Mouse (Mus musculus) liver, embryonic 14.5 days (tissue): ENCODE data around the gene Gm28036. TPM values are rescaled to one million over a fixed set of nuclear protein-coding genes. Genes with fewer than 3 reads are reported as not detected.

Experiments
- ATAC-seq: fragments of 200-750 bp; cut with Nextera tagmentation; 2 replicates; pipeline ENCODE4 v1.8.0; 2017; ENCODE audit warnings: moderate number of reproducible peaks, mild to moderate bottlenecking, moderate library complexity; ENCODE audit not compliant: insufficient read depth
- DNase-seq, 3 experiments: peaks; one replicate each; pipeline ENCODE4 v3.0.0-alpha.2; 2012 to 2013; ENCODE audit warnings: low read depth in 3 of 3, low spot score in 3 of 3
- H3K27ac ChIP-seq: fragments of 300-500 bp; sonication (generic); 2 replicates; pipeline ENCODE4 v1.5.1; 2014; ENCODE audit warnings: moderate library complexity, mild to moderate bottlenecking, control low read depth, inconsistent platforms
- H3K27me3 ChIP-seq: fragments of 300-500 bp; sonication (generic); 2 replicates; pipeline ENCODE4 v1.6.1; 2014; ENCODE audit warnings: mild to moderate bottlenecking, low read length, moderate library complexity; ENCODE audit not compliant: control insufficient read depth, insufficient read depth
- H3K36me3 ChIP-seq: fragments of 300-500 bp; sonication (generic); replicated peaks from 2 replicates; pipeline ENCODE4 v1.6.1; 2014; ENCODE audit warnings: low read depth; ENCODE audit not compliant: control insufficient read depth, insufficient read depth
- H3K4me1 ChIP-seq, 2 experiments: fragments of 200-500 bp in 1 of 2; fragments of 300-500 bp in 1 of 2; sonication (generic) in 1 of 2; replicated peaks; 2 replicates each; pipeline ENCODE4 v1.6.1; 2012 to 2014; ENCODE audit warnings: antibody characterized with exemption in 1 of 2, inconsistent platforms in 1 of 2, low read length in 1 of 2; ENCODE audit not compliant: control insufficient read depth in 2 of 2, insufficient read depth in 2 of 2
- H3K4me2 ChIP-seq: fragments of 300-500 bp; sonication (generic); 2 replicates; pipeline ENCODE4 v1.6.1; 2014; ENCODE audit warnings: low read depth, mild to moderate bottlenecking, control low read depth, moderate library complexity
- H3K4me3 ChIP-seq, 2 experiments: fragments of 200-500 bp in 1 of 2; fragments of 300-500 bp in 1 of 2; sonication (generic) in 1 of 2; 2 replicates each; pipeline ENCODE4 v1.5.1; 2012 to 2014; ENCODE audit warnings: low read depth in 2 of 2, low read length in 2 of 2, mild to moderate bottlenecking in 2 of 2, control low read depth in 1 of 2, inconsistent platforms in 1 of 2, moderate library complexity in 1 of 2; ENCODE audit not compliant: insufficient read depth in 1 of 2
- H3K9ac ChIP-seq: fragments of 300-500 bp; sonication (generic); replicated peaks from 2 replicates; pipeline ENCODE4 v1.6.1; 2014; ENCODE audit warnings: mild to moderate bottlenecking, control low read depth, moderate library complexity
- H3K9me3 ChIP-seq: fragments of 300-500 bp; sonication (generic); 2 replicates; pipeline ENCODE4 v1.6.1; 2016; ENCODE audit warnings: low read length, mixed read lengths; ENCODE audit not compliant: control insufficient read depth
- CTCF ChIP-seq: IDR thresholded peaks from 2 replicates; pipeline ENCODE4 v1.5.1; 2016; ENCODE audit warnings: antibody characterized with exemption, low read depth, control low read depth
- EP300 ChIP-seq: IDR thresholded peaks from 2 replicates; pipeline ENCODE4 v1.6.1; 2016; ENCODE audit warnings: antibody characterized with exemption, low read depth
- polyA plus RNA-seq, 2 experiments: library from polyadenylated mRNA; depleted of rRNA in 1 of 2; stranded (reverse) in 1 of 2; unstranded in 1 of 2; fragments of >200 nt; fragmentation: Nextera tagmentation in 1 of 2; extraction: Ambion mirVana in 1 of 2; gene quantifications; 2 replicates each; pipeline versions ENCODE4 v1.2.1 to v1.2.3; 2012 to 2014

Gm28036 gene
- polyA plus RNA-seq, 2 experiments = 1.9 to 5.5 TPM

DNA sequence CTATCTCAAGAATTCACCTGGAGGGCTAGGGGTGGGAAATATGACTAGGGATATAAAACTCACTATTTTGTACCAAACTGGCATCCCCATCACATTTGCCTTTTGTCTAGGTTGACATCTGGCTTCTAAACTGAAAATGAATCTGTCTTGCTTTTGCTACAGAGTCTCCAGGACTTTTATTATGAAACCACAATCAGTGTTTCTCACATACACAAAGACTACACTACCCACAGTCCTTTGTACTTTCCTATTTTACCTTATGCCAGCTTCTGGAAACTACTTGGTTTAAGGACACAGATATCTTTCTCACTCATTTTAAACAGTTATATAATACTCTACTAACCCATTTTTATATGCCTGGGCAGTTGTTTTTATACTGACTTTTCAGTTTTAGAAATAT lies 101.4 kb downstream of the Gm28036 start:
- TF ChIP-seq EP300 (no peak), CTCF (no peak)
- H3K9me3 ChIP-seq = no peaks in the 10 kb centered on the region
- ATAC-seq = no peak

More for the DNA sequence above, 101.4 kb downstream of the Gm28036 start:
- no peaks in the 10 kb centered on the region for H3K27me3 ChIP-seq
- no peaks in the 10 kb centered on the region for H3K36me3 ChIP-seq
- H3K4me3 ChIP-seq = no peak overlapping the region
- no peak overlapping the region for H3K9ac ChIP-seq
- no peak overlapping the region for H3K4me2 ChIP-seq
- peaks cover 21 to 30% of the 10 kb centered on the region in 2 experiments for H3K4me1 ChIP-seq
- no peak overlapping the region for H3K27ac ChIP-seq
- DNase-seq = no peak

Other genes starting within 250 kb of the Gm28036 start
- 10.5 and 17.4 TPM in 2 replicates for gene Uqcc1, start 196.8 kb downstream of the Gm28036 start, polyA plus RNA-seq (2012; rRNA removed)
- 25.6 and 31.6 TPM in 2 replicates for gene Uqcc1, start 196.8 kb downstream of the Gm28036 start, polyA plus RNA-seq (2014; fragmentation: Nextera tagmentation; extraction: Ambion mirVana)
- not detected in 2 replicates for gene Gm15557, start 186.4 kb downstream of the Gm28036 start, polyA plus RNA-seq (2012; rRNA removed)
- not detected in 2 replicates for gene Gm15557, start 186.4 kb downstream of the Gm28036 start, polyA plus RNA-seq (2014; fragmentation: Nextera tagmentation; extraction: Ambion mirVana)
- gene Gdf5, start 181.7 kb downstream of the Gm28036 start, polyA plus RNA-seq (2012; rRNA removed) = 0.02 and 0.09 TPM in 2 replicates
- not detected in 2 replicates for gene Gdf5, start 181.7 kb downstream of the Gm28036 start, polyA plus RNA-seq (2014; fragmentation: Nextera tagmentation; extraction: Ambion mirVana)
- gene Cep250, start 170.6 kb downstream of the Gm28036 start, polyA plus RNA-seq (2012; rRNA removed) = 6.0 and 9.8 TPM in 2 replicates
- 7.4 and 9.3 TPM in 2 replicates for gene Cep250, start 170.6 kb downstream of the Gm28036 start, polyA plus RNA-seq (2014; fragmentation: Nextera tagmentation; extraction: Ambion mirVana)
- 1.6 and 2.1 TPM in 2 replicates for gene 6430550D23Rik, start 119.1 kb downstream of the Gm28036 start, polyA plus RNA-seq (2012; rRNA removed)
- gene 6430550D23Rik, start 119.1 kb downstream of the Gm28036 start, polyA plus RNA-seq (2014; fragmentation: Nextera tagmentation; extraction: Ambion mirVana) = 0.41 and 1.9 TPM in 2 replicates
- 72.8 and 90.2 TPM in 2 replicates for gene Ergic3, start 119.0 kb downstream of the Gm28036 start, polyA plus RNA-seq (2012; rRNA removed)
- gene Ergic3, start 119.0 kb downstream of the Gm28036 start, polyA plus RNA-seq (2014; fragmentation: Nextera tagmentation; extraction: Ambion mirVana) = 95.7 and 98.0 TPM in 2 replicates
- 0.02 TPM in 1 of 2 replicates, not detected in the other for gene Fer1l4, start 74.1 kb downstream of the Gm28036 start, polyA plus RNA-seq (2012; rRNA removed)
- not detected in 2 replicates for gene Fer1l4, start 74.1 kb downstream of the Gm28036 start, polyA plus RNA-seq (2014; fragmentation: Nextera tagmentation; extraction: Ambion mirVana)
- 0.69 and 1.1 TPM in 2 replicates for gene Spag4, start 61.9 kb downstream of the Gm28036 start, polyA plus RNA-seq (2012; rRNA removed)
- 0.49 and 1.2 TPM in 2 replicates for gene Spag4, start 61.9 kb downstream of the Gm28036 start, polyA plus RNA-seq (2014; fragmentation: Nextera tagmentation; extraction: Ambion mirVana)
- gene Cpne1, start 15.1 kb downstream of the Gm28036 start, polyA plus RNA-seq (2012; rRNA removed) = 17.9 and 21.2 TPM in 2 replicates
- 11.5 and 14.0 TPM in 2 replicates for gene Cpne1, start 15.1 kb downstream of the Gm28036 start, polyA plus RNA-seq (2014; fragmentation: Nextera tagmentation; extraction: Ambion mirVana)
- gene Rbm12, start 15.1 kb downstream of the Gm28036 start, polyA plus RNA-seq (2012; rRNA removed) = 1.7 and 5.0 TPM in 2 replicates
- gene Rbm12, start 15.1 kb downstream of the Gm28036 start, polyA plus RNA-seq (2014; fragmentation: Nextera tagmentation; extraction: Ambion mirVana) = 9.6 and 9.8 TPM in 2 replicates
- gene Romo1, start 16.9 kb upstream of the Gm28036 start, polyA plus RNA-seq (2012; rRNA removed) = 123 and 181 TPM in 2 replicates
- 248 and 249 TPM in 2 replicates for gene Romo1, start 16.9 kb upstream of the Gm28036 start, polyA plus RNA-seq (2014; fragmentation: Nextera tagmentation; extraction: Ambion mirVana)
- gene Nfs1, start 17.1 kb upstream of the Gm28036 start, polyA plus RNA-seq (2012; rRNA removed) = 37.3 and 40.9 TPM in 2 replicates
- gene Nfs1, start 17.1 kb upstream of the Gm28036 start, polyA plus RNA-seq (2014; fragmentation: Nextera tagmentation; extraction: Ambion mirVana) = 55.3 and 62.5 TPM in 2 replicates
- gene Rbm39, start 53.1 kb upstream of the Gm28036 start, polyA plus RNA-seq (2012; rRNA removed) = 46.5 and 69.5 TPM in 2 replicates
- 207 and 223 TPM in 2 replicates for gene Rbm39, start 53.1 kb upstream of the Gm28036 start, polyA plus RNA-seq (2014; fragmentation: Nextera tagmentation; extraction: Ambion mirVana)
- gene Phf20, start 69.4 kb upstream of the Gm28036 start, polyA plus RNA-seq (2012; rRNA removed) = 2.6 and 2.9 TPM in 2 replicates
- gene Phf20, start 69.4 kb upstream of the Gm28036 start, polyA plus RNA-seq (2014; fragmentation: Nextera tagmentation; extraction: Ambion mirVana) = 10.1 and 12.7 TPM in 2 replicates
- gene Cnbd2, start 185.2 kb upstream of the Gm28036 start, polyA plus RNA-seq (2012; rRNA removed) = 0.28 and 0.51 TPM in 2 replicates
- 1.5 and 1.9 TPM in 2 replicates for gene Cnbd2, start 185.2 kb upstream of the Gm28036 start, polyA plus RNA-seq (2014; fragmentation: Nextera tagmentation; extraction: Ambion mirVana)
- gene Scand1, start 185.6 kb upstream of the Gm28036 start, polyA plus RNA-seq (2012; rRNA removed) = 36.1 and 46.7 TPM in 2 replicates
- gene Scand1, start 185.6 kb upstream of the Gm28036 start, polyA plus RNA-seq (2014; fragmentation: Nextera tagmentation; extraction: Ambion mirVana) = 28.1 and 32.9 TPM in 2 replicates